Mouse (Mus musculus): ENCODE data around the gene Etv2.

The Etv2 gene

GRCm38 (mm10) chr7:30614454-30614853 is 21.2 kb downstream of the Etv2 start:
- in situ Hi-C loops (cut with MboI, MseI), result no loop called here

GRCm38 (mm10) chr7:30613529-30614112 is 22.0 kb downstream of the Etv2 start:
- in situ Hi-C loops (cut with MboI, MseI), result no loop called here

GRCm38 (mm10) chr7:30612654-30613402 is 22.8 kb downstream of the Etv2 start, which contains the start of gene Upk1a:
Upk1a (minus strand) TSS chr7:30612847.
- in situ Hi-C loops (cut with MboI, MseI), result no loop called here

- in situ Hi-C loops (cut with MboI, MseI), result no loop called here
Measured at GRCm38 (mm10) chr7:30610043-30610442, 25.6 kb downstream of the Etv2 start.

DNA sequence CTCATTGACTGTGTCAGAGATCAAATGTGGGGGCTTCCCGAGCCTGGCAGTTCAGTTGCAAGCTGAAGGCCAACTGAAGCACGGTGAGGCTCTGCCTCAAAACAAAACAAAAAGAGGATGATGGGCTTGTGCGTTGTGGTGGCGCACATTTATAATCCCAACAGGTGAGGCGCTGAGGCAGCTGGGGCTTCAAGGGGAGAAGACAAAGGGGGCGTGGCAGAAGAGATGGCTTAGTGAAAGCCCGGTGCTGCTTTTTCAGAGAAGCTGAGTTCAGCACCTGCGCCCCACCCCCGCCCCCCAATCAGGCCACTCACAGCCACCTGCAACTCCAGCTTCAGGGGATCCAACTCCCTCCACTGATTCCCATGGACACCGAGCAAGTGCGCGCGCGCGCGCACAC is 27.2 kb downstream of the Etv2 start:
- in situ Hi-C loops (cut with MboI, MseI), result no loop called here

GRCm38 (mm10) chr7:30607706-30608309 is 27.8 kb downstream of the Etv2 start:
- in situ Hi-C loops (cut with MboI, MseI), result no loop called here

- in situ Hi-C loops (cut with MboI, MseI), result no loop called here
Measured at GRCm38 (mm10) chr7:30604944-30605343, 30.7 kb downstream of the Etv2 start.

- in situ Hi-C loops (cut with MboI, MseI), result no loop called here
Measured at GRCm38 (mm10) chr7:30604424-30604823, 31.2 kb downstream of the Etv2 start.

DNA sequence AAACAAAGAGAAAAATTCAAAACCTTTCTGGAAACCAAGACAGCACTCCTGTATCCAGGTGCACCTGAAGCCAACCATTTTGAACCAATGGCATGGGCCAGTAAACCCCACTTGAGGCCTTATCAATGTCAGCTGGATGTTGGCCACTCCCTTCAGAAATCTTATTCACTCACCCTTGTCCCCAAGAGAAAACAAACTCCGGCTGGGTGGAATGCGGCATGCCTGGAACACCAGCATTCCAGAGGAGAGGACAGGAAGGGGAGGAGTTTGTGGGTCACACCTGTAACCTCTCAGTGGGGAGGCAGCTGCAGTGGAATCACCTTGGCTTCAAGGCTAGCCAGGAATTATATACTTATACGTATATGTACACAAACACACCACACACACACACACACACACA is 33.1 kb downstream of the Etv2 start:
- in situ Hi-C loops (cut with MboI, MseI), result no loop called here

DNA sequence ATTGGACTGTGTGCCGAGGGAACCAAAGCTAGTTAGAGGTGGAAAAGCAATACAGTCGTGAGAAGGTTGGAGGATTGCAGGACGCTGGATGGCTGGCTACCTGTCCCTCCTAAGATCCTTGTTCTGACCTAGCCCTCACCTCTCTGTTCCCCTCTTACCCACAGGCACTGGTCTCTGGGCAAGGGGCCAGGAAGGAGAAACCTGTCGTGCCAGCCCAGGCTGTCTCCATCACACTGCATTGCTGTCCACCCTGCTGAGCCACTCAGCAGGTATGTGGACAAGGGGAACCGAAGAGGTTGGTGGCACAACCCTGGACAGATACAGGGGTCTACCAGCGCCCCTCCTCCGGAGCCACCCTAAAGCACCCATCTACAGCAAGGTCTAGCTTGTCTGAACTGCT is 35.0 kb downstream of the Etv2 start:
- in situ Hi-C loops (cut with MboI, MseI), result no loop called here

GRCm38 (mm10) chr7:30599933-30600353 is 35.7 kb downstream of the Etv2 start:
- in situ Hi-C loops (cut with MboI, MseI), result no loop called here

DNA sequence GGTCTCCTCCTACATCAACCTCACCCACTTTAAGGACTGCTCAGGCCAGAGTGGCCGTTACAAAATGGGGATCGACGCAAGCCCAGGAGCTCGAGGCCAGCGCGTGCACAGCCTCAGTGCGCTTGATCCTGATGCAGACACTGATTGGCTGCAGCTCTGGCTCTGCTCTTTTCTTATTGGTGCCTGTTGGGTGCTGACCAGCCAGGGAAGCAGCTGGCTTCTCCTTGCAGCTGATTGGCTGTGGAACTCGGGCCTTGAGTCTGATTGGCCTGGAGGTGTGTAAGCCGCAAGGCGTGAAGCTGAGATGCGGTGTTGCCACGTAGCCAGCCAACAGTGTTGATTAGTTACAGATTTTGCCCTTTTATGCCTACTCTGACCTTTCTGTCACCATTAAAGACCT is 36.9 kb downstream of the Etv2 start, which contains the start of gene Zbtb32:
Gene Zbtb32, minus strand, starts transcription at position 124 of the 400 bp plus-strand sequence.
- in situ Hi-C loops (cut with MboI, MseI), result no loop called here

GRCm38 (mm10) chr7:30596811-30597210 is 38.8 kb downstream of the Etv2 start:
- in situ Hi-C loops (cut with MboI, MseI), result no loop called here

- in situ Hi-C loops (cut with MboI, MseI), result no loop called here
Measured at GRCm38 (mm10) chr7:30596093-30596492, 39.6 kb downstream of the Etv2 start.

DNA sequence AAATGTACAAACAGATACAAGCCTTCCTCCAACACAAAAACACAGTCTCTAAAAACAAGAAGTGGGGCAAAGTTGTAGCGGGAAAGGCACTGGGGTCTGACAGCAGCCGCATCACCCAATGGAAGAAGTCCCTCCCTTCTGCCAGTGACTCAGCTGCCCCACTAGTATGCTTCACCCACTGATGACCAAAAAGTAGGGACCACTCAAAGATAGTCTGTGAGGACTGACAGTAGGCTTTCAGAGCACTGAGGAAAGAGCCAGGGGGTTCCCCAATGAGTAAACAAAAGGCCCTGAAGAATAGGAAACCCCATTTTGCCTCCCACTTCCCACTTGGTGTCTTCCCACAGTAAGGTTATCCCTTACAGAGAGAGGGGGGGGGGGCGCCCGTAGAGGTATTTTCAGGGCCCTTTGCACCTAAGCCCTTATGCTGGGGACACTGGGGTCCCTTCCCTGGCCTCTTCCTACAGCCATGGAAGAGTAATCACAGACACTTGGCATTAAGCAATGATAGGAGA is 41.1 kb downstream of the Etv2 start:
- in situ Hi-C loops (cut with MboI, MseI), result no loop called here

DNA sequence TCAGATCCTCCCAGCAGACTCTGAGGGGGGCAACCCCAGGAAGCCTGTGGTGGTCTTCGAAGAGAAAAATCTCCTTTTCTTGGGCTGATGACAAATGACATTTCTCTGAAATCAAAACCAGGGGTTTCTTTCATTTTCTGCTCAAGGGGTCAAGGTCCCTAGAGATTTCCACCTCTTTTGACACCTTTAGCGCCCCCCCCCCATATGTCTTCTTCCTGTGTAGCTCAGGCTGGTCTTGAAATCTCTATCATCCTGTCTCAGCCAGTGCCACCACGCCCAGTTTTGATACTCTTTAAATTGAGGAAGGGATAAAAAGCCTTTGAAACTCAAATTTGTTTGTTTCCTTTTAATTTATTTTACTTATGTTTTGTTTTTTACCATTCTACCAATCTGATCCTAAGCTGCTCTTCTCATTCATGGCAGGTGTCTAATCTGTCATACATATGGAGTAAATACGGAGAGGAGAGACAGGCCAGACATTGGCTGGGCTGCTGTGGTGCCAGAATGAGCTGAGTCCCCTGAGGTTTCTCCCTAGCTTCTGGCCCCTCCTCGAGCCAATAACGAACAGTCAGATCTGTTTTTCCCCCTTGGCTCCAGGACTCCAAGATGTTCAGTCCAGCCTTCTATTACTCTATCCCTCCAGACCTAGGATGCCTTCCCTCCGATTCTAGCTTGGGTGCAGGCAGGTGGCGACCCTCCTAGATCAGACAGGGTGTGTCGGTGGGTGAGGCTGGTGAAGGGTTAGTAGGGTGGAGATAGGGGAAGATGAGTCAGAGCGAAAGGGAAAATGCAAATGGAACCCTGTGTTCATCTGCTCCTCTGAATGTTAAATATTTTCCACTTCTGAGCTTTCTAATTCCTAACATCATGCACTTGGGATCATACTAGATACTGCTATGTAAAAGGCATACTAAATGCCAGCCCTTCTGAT is 41.8 kb downstream of the Etv2 start:
- in situ Hi-C loops (cut with MboI, MseI), result no loop called here

DNA sequence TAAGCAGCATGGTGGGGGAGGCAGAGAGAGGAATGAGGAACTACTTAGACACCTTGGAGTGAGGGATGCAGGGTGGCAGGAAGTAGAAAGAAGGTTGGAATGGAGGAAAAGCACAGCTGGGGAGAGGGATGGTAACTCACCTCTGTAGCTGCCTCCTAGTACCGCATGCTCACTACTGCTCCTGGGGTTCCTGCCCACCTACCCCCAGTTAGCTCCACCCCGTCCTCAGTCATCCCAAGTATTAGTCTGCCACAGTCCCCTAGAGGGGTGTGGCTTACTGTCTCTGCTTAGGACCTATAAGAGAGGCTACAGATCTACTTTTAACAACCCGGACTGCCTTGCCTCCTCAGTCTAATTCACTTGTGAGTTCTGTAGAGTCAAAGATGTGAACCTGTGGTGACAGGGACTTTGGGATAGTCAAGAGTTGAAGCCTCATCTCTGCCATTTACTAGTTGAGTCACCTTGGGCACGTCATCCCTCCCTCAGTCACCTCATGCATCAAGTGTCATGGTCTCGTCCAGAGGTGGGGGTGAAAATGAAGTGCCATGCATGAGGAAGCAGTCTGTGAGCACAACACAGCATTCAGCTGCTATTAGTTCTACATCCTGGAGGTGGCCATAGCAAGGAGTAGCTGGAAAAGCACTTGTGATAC is 42.8 kb downstream of the Etv2 start:
- in situ Hi-C loops (cut with MboI, MseI), result no loop called here

DNA sequence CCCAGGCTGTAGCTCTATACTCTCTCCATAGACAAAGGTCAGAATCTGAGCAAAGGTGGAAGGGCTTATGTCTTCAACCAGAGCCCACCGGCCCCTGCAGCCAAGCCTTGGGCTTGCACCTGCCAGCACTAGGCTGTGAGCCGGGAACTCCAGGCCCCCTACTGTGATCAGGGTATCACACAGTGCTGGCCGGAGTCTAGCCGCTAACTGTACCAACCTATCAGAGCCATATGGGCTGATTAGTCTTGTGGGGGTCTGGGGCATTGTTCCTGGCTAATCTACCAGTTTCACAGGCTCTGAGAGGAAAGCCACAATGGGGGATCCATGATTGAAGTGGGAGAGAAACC is 44.1 kb downstream of the Etv2 start:
- in situ Hi-C loops (cut with MboI, MseI), result no loop called here

GRCm38 (mm10) chr7:30590927-30591604 is 44.6 kb downstream of the Etv2 start:
- in situ Hi-C loops (cut with MboI, MseI), result no loop called here

Data from T-helper 17 cell (primary cell).